In genomic region chr1:161251417-161252265, GRCm38 (mm10) we compare ENCODE assay signal across 8 mouse cellular contexts. TPM values are rescaled to one million over a fixed set of nuclear protein-coding genes. Genes with fewer than 3 reads are reported as not detected.
DNase-seq lines count a peak whose midpoint lies in the region; ATAC-seq and TF ChIP-seq lines count a peak whose summit lies in the region.

No protein-coding gene starts in this region.

- H3K36me3 ChIP-seq in kidney, embryonic 15.5 days, result peaks cover 7% of the 10 kb centered on the region; the same call in 1 of the 2 replicates
- no peaks in the 10 kb centered on the region for H3K36me3 ChIP-seq in hindbrain, postnatal 0 days (ENCODE audit: insufficient read depth, low read length)

- DNase-seq in kidney, postnatal 4 days, result no peak
- DNase-seq in c-Kit-positive CD71-positive TER-119-positive erythroid progenitor cells, embryonic 14.5 days (ENCODE audit: low spot score), result peak; percentile 23
- DNase-seq in hindbrain, postnatal 0 days (ENCODE audit: low spot score), result no peak
- peak; percentile 25 for DNase-seq in thymus, postnatal 4 days
- DNase-seq in ovary, adult 18-20 months (ENCODE audit: low spot score), result no peak
- DNase-seq in retina, embryonic 14.5 days (ENCODE audit: low spot score), result no peak

- H3K4me2 ChIP-seq in kidney, embryonic 15.5 days, result peak overlapping the region; percentile 87
- H3K4me2 ChIP-seq in hindbrain, postnatal 0 days (ENCODE audit: low read depth, low read length), result peak overlapping the region; percentile 96

- no peak; the same call in 1 of the 2 replicates for ATAC-seq in kidney, embryonic 15.5 days (replicated peaks; ENCODE audit: low FRiP score)
- ATAC-seq in hindbrain, postnatal 0 days, result no peak; the same call in 1 of the 2 replicates
- ATAC-seq in megakaryocyte progenitor cell, adult 5-6 weeks (replicated peaks; ENCODE audit: poor library complexity), result peak; percentile 35

- no peak for TF ChIP-seq CTCF in hindbrain, postnatal 0 days (IDR thresholded peaks at IDR 0.05; ENCODE audit: low read depth)

- H3K27ac ChIP-seq in kidney, embryonic 15.5 days, result no peak overlapping the region
- H3K27ac ChIP-seq in hindbrain, postnatal 0 days, result peak overlapping the region; percentile 65; the same call in 1 of the 2 replicates

- peak overlapping the region; percentile 91 for H3K4me3 ChIP-seq in kidney, embryonic 15.5 days (replicated peaks)
- H3K4me3 ChIP-seq in hindbrain, postnatal 0 days (ENCODE audit: low read length), result peak overlapping the region; percentile 90

- peaks cover 27% of the 10 kb centered on the region for H3K4me1 ChIP-seq in kidney, embryonic 15.5 days
- H3K4me1 ChIP-seq in hindbrain, postnatal 0 days (ENCODE audit: insufficient read depth, low read length), result peaks cover 14% of the 10 kb centered on the region; the same call in 1 of the 2 replicates

- H3K27me3 ChIP-seq in kidney, embryonic 15.5 days, result peaks cover 8% of the 10 kb centered on the region
- no peaks in the 10 kb centered on the region for H3K27me3 ChIP-seq in hindbrain, postnatal 0 days (ENCODE audit: insufficient read depth, low read length)

- H3K9me3 ChIP-seq in kidney, embryonic 15.5 days (replicated peaks), result no peaks in the 10 kb centered on the region
- H3K9me3 ChIP-seq in hindbrain, postnatal 0 days (ENCODE audit: low read length), result no peaks in the 10 kb centered on the region

- 72% methylated on average over 9 of the region's 9 CpGs for WGBS in kidney, embryonic 15.5 days
- WGBS in hindbrain, postnatal 0 days, result 73% methylated on average over 9 of the region's 9 CpGs

- H3K9ac ChIP-seq in kidney, embryonic 15.5 days, result no peak overlapping the region
- peak overlapping the region; percentile 79 for H3K9ac ChIP-seq in hindbrain, postnatal 0 days (replicated peaks; ENCODE audit: low read length)

RNA-seq across cellular contexts. Expression of gene Prdx6, which starts 0.6 kb away (rescaled TPM):
- 489 and 496 TPM in 2 replicates for polyA plus RNA-seq in kidney, embryonic 15.5 days (2015; fragmentation: Nextera tagmentation; extraction: Ambion mirVana)
- total RNA-seq in hindbrain, postnatal 0 days (2014; rRNA removed), result 129 and 135 TPM in 2 replicates
- 223 and 253 TPM in 2 replicates for polyA plus RNA-seq in hindbrain, postnatal 0 days (2015; fragmentation: Nextera tagmentation; extraction: Ambion mirVana)
- total RNA-seq in megakaryocyte progenitor cell, adult 5-6 weeks (2015), result 292 and 298 TPM in 2 replicates
- 334 and 393 TPM in 2 replicates for total RNA-seq in megakaryocyte progenitor cell, adult 5-6 weeks (2017)

Comparison
In these comparisons a context has a peak if more than half of its experiments do, and no peak if none do; other contexts are left out.
1. DNase-seq: peak in c-Kit-positive CD71-positive TER-119-positive erythroid progenitor cells, embryonic 14.5 days (single experiment) and thymus, postnatal 4 days (single experiment); none in kidney, postnatal 4 days (0 of 2), hindbrain, postnatal 0 days (single experiment), ovary, adult 18-20 months (single experiment) and retina, embryonic 14.5 days (single experiment).